Mouse (Mus musculus): ENCODE measurements around the gene Gm44965.

Gm44965 gene

GRCm38 (mm10) chr6:48626464-48626863 lies 32.7 kb downstream of the Gm44965 start, which contains the start of gene AI854703:
TSS of gene AI854703 (plus strand) at chr6:48626764.
- in situ Hi-C loops (cut with MboI): loop anchor here (25.0 kb wide), 1 partner anchor 439 kb away; no protein-coding TSS in a partner anchor

- in situ Hi-C loops (cut with MboI): loop anchor here (25.0 kb wide), 1 partner anchor 440 kb away; no protein-coding TSS in a partner anchor
Observed at GRCm38 (mm10) chr6:48626984-48627383, 33.2 kb downstream of the Gm44965 start.

- in situ Hi-C loops (cut with MboI): loop anchor here (25.0 kb wide), 1 partner anchor 440 kb away; no protein-coding TSS in a partner anchor
Observed at GRCm38 (mm10) chr6:48627511-48627924, 33.8 kb downstream of the Gm44965 start.

- in situ Hi-C loops (cut with MboI): loop anchor here (25.0 kb wide), 1 partner anchor 441 kb away; no protein-coding TSS in a partner anchor
Observed at GRCm38 (mm10) chr6:48628377-48628776, 34.6 kb downstream of the Gm44965 start.

- in situ Hi-C loops (cut with MboI): loop anchor here (25.0 kb wide), 1 partner anchor 442 kb away; no protein-coding TSS in a partner anchor
Observed at GRCm38 (mm10) chr6:48628808-48629660, 35.3 kb downstream of the Gm44965 start.

GRCm38 (mm10) chr6:48629661-48630034 lies 35.9 kb downstream of the Gm44965 start:
- in situ Hi-C loops (cut with MboI): loop anchor here (25.0 kb wide), 1 partner anchor 442 kb away; no protein-coding TSS in a partner anchor

GRCm38 (mm10) chr6:48630831-48631230 lies 37.1 kb downstream of the Gm44965 start:
- in situ Hi-C loops (cut with MboI): loop anchor here (25.0 kb wide), 1 partner anchor 444 kb away; no protein-coding TSS in a partner anchor

GRCm38 (mm10) chr6:48635105-48635504 lies 41.4 kb downstream of the Gm44965 start:
- in situ Hi-C loops (cut with MboI): loop anchor here (25.0 kb wide), 1 partner anchor 448 kb away; no protein-coding TSS in a partner anchor

- in situ Hi-C loops (cut with MboI): loop anchor here (25.0 kb wide), 1 partner anchor 449 kb away; no protein-coding TSS in a partner anchor
Observed at GRCm38 (mm10) chr6:48636515-48636914, 42.8 kb downstream of the Gm44965 start.

GRCm38 (mm10) chr6:48637811-48638500 lies 44.2 kb downstream of the Gm44965 start:
- in situ Hi-C loops (cut with MboI): loop anchor here (25.0 kb wide), 1 partner anchor 451 kb away; no protein-coding TSS in a partner anchor

- in situ Hi-C loops (cut with MboI): loop anchor here (25.0 kb wide), 1 partner anchor 451 kb away; no protein-coding TSS in a partner anchor
Observed at GRCm38 (mm10) chr6:48638553-48638952, 44.8 kb downstream of the Gm44965 start.

GRCm38 (mm10) chr6:48641391-48641790 lies 47.6 kb downstream of the Gm44965 start:
- in situ Hi-C loops (cut with MboI): loop anchor here (25.0 kb wide), 1 partner anchor 454 kb away; no protein-coding TSS in a partner anchor

- in situ Hi-C loops (cut with MboI): loop anchor here (25.0 kb wide), 1 partner anchor 456 kb away; no protein-coding TSS in a partner anchor
Observed at GRCm38 (mm10) chr6:48642764-48643292, 49.1 kb downstream of the Gm44965 start.

GRCm38 (mm10) chr6:48645660-48646308 lies 52.0 kb downstream of the Gm44965 start:
- in situ Hi-C loops (cut with MboI): loop anchor here (5.0 to 25.0 kb wide), 3 partner anchors 47 to 458 kb away; partner anchors contain the start of gene Gimap3

- in situ Hi-C loops (cut with MboI): loop anchor here (5.0 to 25.0 kb wide), 3 partner anchors 46 to 459 kb away; partner anchors contain the start of gene Gimap3
Observed at GRCm38 (mm10) chr6:48646309-48646690, 52.6 kb downstream of the Gm44965 start.

GRCm38 (mm10) chr6:48646995-48647394 lies 53.3 kb downstream of the Gm44965 start, which contains the start of gene Gimap8:
TSS of gene Gimap8 (plus strand) at chr6:48647234.
- in situ Hi-C loops (cut with MboI): loop anchor here (5.0 to 25.0 kb wide), 3 partner anchors 45 to 460 kb away; partner anchors contain the start of gene Gimap3

- in situ Hi-C loops (cut with MboI): loop anchor here (5.0 to 25.0 kb wide), 3 partner anchors 45 to 460 kb away; partner anchors contain the start of gene Gimap3
Observed at GRCm38 (mm10) chr6:48647611-48648010, 53.9 kb downstream of the Gm44965 start.

- in situ Hi-C loops (cut with MboI): loop anchor here (5.0 to 25.0 kb wide), 3 partner anchors 44 to 461 kb away; partner anchors contain the start of gene Gimap3
Observed at GRCm38 (mm10) chr6:48648779-48649178, 55.0 kb downstream of the Gm44965 start.

GRCm38 (mm10) chr6:48650041-48650440 lies 56.3 kb downstream of the Gm44965 start:
- in situ Hi-C loops (cut with MboI): no loop called here

GRCm38 (mm10) chr6:48658721-48659120 lies 65.0 kb downstream of the Gm44965 start:
- in situ Hi-C loops (cut with MboI): no loop called here

Data from mature B cell (primary cell).